Mouse (Mus musculus) lung, adult 2 months (tissue): ENCODE measurements at regions not wholly inside any gene's neighbourhood (a gene's known extent, or its start where the extent isn't known, plus 50 kb on each side); places are given as distances from the start of the nearest gene placed in this dataset.

Experiments used
- DNase-seq: peaks from one replicate; pipeline ENCODE4 v3.0.0; 2022
- H3K4me1 ChIP-seq: fragments of 200-500 bp; 2 replicates; pipeline ENCODE4 v1.6.1; 2011; ENCODE audit warnings: low read length; ENCODE audit not compliant: control insufficient read depth, insufficient read depth
- H3K4me3 ChIP-seq: fragments of 200-500 bp; replicated peaks from 2 replicates; pipeline ENCODE3; 2011; ENCODE audit warnings: low read depth, mild to moderate bottlenecking, control low read depth, low read length; ENCODE audit errors: extremely low read depth
- CTCF ChIP-seq: fragments of 200-500 bp; IDR thresholded peaks from 2 replicates; pipeline ENCODE4 v1.5.1; 2011; ENCODE audit warnings: mild to moderate bottlenecking, low read length, control low read depth; ENCODE audit not compliant: insufficient read depth
- POLR2A ChIP-seq: fragments of 200-500 bp; IDR thresholded peaks from 2 replicates; pipeline ENCODE4 v1.6.1; 2011; ENCODE audit warnings: low read depth, mild to moderate bottlenecking, control low read depth, low read length, borderline replicate concordance; ENCODE audit errors: extremely low read depth
- WGBS: fragments of 180-500 bp; shearing (Covaris S2); methylation state at CpG from one replicate; pipeline ENCODE4 v1.1.7; 2018; 5-methylcytosine and 5-hydroxymethylcytosine counted together

DNA sequence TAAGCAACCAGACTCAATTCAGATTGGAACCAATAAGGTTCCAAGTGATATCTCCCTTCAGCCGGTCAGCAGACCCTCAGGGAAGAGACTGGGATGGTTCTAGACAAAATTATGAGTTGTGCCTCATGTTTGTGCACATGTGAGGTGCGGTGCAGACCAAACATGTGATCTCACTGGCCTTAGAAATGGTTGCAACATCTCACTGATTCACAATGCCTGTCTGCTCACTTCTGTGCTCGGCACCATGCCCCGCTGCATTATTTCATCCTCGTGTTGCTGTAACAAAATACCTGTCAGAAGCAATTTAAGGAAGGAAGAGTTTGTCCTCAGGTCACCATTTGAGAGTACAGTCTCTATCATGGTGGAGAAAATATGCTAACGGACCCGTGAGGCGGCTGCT is 66.9 kb upstream of the Dusp10 start:
- no peak for TF ChIP-seq POLR2A
- no peak for TF ChIP-seq CTCF
- H3K4me3 ChIP-seq: no peak overlapping the region

GRCm38 (mm10) chr1:183947066-183947465 is 66.0 kb upstream of the Dusp10 start:
- 29% methylated on average over 5 of the region's 5 CpGs for WGBS
- peak; percentile 13 for DNase-seq

More for the DNA sequence above, 66.9 kb upstream of the Dusp10 start:
- WGBS: 89% methylated on average over 8 of the region's 8 CpGs
- H3K4me1 ChIP-seq: no peaks in the 10 kb centered on the region; the same call in 1 of the 2 replicates
- DNase-seq: no peak

GRCm38 (mm10) chr1:183949205-183949604 is 63.9 kb upstream of the Dusp10 start:
- Histone ChIP-seq H3K4me3 (no peak overlapping the region), H3K4me1 (no peaks in the 10 kb centered on the region; the same call in 1 of the 2 replicates)
- 70% methylated on average over 4 of the region's 4 CpGs for WGBS
- DNase-seq: no peak
- no peak for TF ChIP-seq CTCF
- TF ChIP-seq POLR2A: no peak

More at GRCm38 (mm10) chr1:183947066-183947465, 66.0 kb upstream of the Dusp10 start:
- H3K4me1 ChIP-seq: no peaks in the 10 kb centered on the region; the same call in 1 of the 2 replicates
- no peak overlapping the region for H3K4me3 ChIP-seq
- no peak for TF ChIP-seq CTCF

- no peak for TF ChIP-seq POLR2A
- TF ChIP-seq CTCF: no peak
- DNase-seq: no peak
- Histone ChIP-seq H3K4me1 (no peaks in the 10 kb centered on the region), H3K4me3 (no peak overlapping the region)
- 86% methylated on average over 2 of the region's 2 CpGs for WGBS
These were observed 59.0 kb upstream of the Dusp10 start for GRCm38 (mm10) chr1:183954086-183954485.

- Histone ChIP-seq H3K4me3 (no peak overlapping the region), H3K4me1 (no peaks in the 10 kb centered on the region)
- TF ChIP-seq POLR2A (no peak), CTCF (no peak)
- 38% methylated on average over 3 of the region's 3 CpGs for WGBS
- no peak for DNase-seq
These were observed 56.7 kb upstream of the Dusp10 start for GRCm38 (mm10) chr1:183956391-183956790.

DNA sequence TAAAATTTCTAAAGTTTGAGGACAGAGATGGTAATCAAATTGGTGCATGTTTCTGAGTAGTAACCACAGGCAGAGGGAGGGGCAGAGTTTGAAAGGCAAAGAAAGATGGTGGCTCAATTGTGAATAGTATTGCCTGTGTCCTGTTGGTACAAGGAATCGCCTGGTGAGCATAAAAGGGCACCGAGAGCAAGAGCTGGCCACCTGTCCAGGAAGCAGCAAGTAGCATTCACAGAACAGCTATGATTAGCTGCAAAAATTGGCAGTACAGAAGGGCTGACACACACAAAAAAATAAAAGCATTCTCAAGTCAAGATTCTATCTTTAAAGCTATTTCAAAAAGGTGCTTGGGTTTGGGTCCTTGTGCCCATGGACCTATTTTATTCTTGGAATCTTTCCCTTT is 51.7 kb upstream of the Dusp10 start:
- DNase-seq: no peak
- 80% methylated on average over 2 of the region's 2 CpGs for WGBS
- TF ChIP-seq POLR2A (no peak), CTCF (no peak)
- H3K4me3 ChIP-seq: no peak overlapping the region
- H3K4me1 ChIP-seq: no peaks in the 10 kb centered on the region

DNA sequence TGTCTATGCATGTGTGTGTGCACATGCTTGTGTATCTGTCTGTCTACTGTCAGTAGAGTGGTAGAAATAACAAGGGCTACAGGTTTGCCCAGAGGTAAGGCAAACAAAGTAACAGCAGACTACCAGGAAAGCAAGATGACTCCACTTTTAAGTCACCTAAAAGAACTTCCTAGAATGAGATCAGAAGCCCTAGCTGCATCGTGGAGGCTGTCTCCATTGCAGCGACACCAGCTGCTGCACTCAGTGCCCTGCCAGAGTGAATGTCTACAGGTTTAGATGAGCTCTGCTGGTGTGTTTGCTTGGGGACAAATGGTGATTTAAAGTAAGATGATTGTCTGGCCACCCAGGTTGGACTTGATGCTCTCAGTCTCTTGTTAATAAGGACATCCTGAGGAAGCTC is 50.6 kb upstream of the Dusp10 start:
- Histone ChIP-seq H3K4me3 (no peak overlapping the region), H3K4me1 (no peaks in the 10 kb centered on the region)
- WGBS: 82% methylated on average over 2 of the region's 2 CpGs
- DNase-seq: no peak
- TF ChIP-seq POLR2A (no peak), CTCF (no peak)

DNA sequence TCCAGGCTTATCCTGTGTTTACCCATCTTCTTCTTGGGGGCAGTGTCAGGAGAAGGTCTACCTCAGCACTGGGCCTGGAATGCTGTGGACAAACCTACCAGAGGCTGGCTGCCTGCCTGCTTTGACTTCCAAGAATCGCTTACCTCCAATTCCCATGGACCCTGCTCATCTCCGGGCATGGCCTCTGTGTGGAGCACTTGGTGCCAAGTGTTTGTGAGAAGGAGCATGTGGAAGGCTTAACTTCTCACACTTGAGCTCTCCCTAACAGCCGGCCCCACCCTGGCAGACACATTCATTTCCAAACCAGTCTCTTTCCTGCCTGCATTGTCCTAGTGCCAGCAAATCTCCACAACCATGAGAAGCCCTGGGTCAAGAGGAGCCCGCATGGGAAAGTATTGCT is 49.8 kb upstream of the Dusp10 start:
- Histone ChIP-seq H3K4me1 (no peaks in the 10 kb centered on the region), H3K4me3 (no peak overlapping the region)
- no peak for DNase-seq
- 49% methylated on average over 4 of the region's 4 CpGs for WGBS
- no peak for TF ChIP-seq POLR2A
- TF ChIP-seq CTCF: no peak
